Mouse (Mus musculus) T-helper 2 cell (primary cell): ENCODE measurements around the gene Tmx1.

Experiments used
- in situ Hi-C: fragments of 300-600 bp; cut with MboI, MseI; formaldehyde crosslinking; loops from one replicate; pipeline ENCODE4 v1.15.1; 2025; ENCODE audit warnings: high pct_unique_total_duplicates

Gene Tmx1

DNA sequence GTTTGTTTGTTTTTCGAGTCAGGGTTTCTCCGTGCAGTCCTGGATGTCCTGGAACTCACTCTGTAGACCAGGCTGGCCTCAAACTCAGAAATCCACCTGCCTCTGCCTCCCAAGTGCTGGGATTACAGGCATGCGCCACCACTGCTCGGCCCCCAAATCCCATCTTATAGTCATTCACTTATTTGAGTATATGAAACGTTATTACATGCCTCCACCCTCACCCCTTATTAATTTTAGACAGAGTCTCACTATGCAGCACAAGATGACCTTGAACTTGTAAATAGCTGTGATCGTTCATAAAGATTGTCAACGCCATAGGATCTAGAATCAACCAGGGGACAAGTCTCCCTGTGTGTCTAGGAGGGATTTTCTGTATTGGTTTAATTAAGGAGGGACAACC, 33.1 kb downstream of the Tmx1 start:
- in situ Hi-C loops: no loop called here

DNA sequence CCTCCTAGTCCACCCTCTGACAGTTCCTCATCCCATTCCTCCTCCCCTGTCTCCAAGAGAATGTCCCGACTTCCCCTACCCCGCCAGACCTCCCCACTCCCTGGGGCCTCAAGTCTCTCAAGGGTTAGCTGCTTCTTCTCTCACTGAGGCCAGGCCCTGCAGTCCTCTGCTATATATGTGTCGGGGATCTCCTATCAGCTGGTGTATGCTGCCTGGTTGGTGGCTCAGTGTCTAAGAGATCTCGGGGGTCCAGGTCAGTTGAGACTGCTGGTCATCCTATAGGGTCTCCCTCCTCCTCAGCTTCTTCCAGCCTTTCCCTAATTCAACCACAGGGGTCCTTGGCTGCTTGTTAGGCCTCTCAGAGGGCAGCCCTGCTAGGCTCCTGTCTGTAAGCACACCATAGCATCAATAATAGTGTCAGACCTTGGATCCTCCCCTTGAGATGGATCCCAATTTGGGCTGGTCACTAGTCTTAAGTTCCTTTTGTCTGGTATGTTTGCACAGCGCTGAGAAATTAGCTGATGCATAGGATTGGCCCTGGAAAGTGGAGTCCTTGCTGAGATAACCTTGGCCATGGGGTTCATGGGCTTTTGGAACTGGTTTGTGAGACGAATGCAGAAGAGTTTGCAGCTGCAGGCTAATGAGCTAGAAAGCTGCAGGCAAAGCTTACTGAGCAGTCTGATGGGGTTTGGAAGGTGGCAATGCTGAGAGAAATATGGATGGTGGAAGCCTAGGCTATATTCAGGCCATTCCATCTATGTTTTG, 34.0 kb downstream of the Tmx1 start:
- in situ Hi-C loops: no loop called here

DNA sequence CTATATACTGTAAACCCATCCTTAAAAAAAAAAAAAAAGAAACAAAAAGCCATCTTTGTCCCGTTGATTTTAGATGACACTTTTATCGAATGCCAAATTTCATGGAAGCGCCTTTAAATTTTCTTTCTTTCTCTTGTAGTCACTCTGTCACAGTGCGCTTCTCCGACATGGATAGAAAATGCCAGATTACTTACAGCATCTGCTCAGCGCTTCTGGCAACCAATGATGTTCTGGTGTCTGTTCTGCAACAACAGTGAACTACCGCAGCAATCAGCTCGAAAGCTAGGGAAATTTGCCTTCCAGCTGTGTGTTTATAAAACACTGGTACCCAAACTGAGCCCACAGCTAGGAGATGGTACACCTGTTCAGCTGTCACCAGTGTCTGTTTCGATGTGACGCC, 39.5 kb downstream of the Tmx1 start:
- in situ Hi-C loops: no loop called here

DNA sequence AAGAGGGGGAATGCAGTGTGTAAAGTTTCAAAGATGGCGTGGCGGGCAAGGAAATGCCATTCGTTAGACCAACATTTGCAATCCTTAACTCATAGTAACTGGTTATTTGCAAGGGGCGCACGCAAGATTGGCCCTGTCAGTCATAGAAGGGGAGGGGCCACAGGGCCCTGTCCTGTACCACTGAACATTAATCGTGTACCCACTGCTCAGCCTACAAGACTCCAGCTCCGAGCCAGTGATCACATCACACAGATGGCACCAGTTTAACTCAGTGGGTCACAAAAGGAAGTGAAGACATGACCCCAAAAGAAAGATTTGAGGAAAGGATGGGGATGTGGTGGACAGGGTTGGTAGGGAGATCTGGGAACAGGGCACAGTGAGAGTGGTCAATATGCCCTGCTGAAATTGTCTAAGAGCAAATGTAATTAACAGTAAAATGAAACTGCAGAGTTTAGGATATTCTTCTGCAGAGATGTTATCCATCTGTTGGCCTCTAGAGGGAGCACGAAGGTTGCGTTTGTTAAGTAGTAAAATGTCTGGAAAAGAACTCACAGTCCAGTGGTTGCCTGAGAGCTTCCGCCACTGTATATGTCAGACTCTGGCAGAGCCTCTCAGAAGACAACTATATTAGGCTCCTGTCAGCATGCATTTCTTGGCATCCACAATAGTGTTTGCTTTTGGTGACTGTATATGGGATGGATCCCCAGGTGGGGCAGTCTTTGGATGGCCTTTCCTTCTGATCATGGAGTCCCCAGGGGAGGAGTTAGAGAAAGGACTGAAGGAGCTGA, 41.8 kb downstream of the Tmx1 start:
- in situ Hi-C loops: loop anchor here (5.0 kb wide), 1 partner anchor 418 kb away; no protein-coding TSS in a partner anchor

DNA sequence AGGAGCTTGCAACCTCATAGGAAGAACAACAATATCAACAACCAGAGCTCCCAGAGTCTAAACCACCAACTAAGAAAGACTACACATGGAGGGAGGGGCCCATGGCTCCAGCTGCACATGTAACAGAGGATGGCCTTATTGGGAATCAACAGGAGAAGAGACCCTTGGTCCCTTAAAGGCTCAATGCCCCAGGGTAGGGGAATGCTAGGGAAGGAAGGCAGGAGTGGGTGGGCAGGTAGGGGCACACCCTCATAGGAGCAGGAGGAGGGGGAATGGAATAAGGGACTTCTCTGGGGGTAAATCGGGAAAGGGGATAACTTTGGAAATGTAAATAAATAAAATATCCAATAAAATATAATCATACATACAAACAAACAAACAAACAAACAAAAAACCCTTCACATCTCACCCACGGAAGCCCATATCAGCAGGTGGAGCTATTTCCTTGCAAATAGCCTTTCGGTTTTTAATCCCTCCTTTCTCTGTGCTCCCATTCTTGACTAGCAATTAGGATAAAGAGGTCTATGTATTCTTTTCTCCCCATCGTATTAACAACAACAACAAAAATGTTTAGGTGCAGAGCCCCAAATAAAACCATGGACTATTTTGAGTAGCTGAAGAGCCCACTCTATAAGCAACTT, 42.5 kb downstream of the Tmx1 start:
- in situ Hi-C loops: loop anchor here (5.0 kb wide), 1 partner anchor 417 kb away; no protein-coding TSS in a partner anchor

DNA sequence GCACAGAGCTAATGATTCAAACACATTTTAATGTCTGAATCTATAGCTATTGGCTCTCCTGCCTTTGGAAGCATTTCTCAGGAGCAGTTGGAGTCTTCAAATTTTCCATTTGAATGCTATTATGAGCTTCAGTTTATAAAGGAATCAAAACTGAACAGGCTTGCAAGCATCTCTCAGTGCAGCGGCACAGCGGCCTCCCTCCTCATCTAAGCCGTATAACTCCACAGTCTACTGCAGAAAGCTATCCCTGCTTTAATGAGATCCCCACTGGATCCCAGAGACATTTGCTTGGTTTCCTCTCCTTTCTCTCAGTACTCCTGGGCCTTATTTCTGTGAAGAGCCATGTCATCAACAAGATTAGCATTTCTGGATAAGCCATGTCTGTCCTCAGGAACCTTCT, 45.2 kb downstream of the Tmx1 start:
- in situ Hi-C loops: loop anchor here (5.0 kb wide), 1 partner anchor 414 kb away; no protein-coding TSS in a partner anchor

DNA sequence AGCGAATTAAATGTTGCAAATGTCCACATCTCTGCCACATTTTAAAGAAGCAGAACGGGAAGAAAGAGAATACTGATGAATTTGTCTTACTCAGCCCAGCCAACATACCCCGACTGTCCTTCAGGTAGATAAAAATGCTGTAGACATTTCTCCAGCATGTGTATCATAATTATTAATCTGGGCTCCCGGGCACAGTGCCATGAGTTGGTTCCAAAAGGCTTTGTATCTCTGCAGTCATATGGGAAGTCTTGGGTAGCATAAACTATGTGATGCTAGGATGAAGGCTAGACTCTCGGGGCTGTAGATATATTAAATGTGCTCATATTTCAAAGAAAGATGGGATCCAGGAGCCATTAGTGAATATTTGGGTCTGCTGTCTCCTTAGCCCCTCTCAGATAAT, 53.1 kb downstream of the Tmx1 start:
- in situ Hi-C loops: no loop called here

DNA sequence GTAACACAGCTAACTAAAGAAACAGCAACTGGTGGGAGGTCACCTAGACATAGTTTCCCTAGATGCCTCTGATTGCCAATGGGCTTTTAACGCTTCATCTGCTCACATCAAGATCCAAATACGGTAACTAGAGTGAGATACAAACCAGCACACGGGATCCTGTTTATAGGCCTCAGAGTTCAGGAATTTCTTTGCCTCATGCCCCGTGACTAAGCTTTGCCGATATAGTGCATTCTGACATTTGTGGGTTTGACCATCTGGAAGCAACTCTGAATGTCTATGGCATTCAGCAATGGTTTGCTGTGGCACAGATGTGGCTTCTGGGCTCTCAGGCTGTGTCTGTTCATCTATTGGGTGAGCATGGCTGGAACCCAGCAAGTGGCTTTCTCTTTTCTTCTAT, 59.1 kb downstream of the Tmx1 start:
- in situ Hi-C loops: no loop called here

DNA sequence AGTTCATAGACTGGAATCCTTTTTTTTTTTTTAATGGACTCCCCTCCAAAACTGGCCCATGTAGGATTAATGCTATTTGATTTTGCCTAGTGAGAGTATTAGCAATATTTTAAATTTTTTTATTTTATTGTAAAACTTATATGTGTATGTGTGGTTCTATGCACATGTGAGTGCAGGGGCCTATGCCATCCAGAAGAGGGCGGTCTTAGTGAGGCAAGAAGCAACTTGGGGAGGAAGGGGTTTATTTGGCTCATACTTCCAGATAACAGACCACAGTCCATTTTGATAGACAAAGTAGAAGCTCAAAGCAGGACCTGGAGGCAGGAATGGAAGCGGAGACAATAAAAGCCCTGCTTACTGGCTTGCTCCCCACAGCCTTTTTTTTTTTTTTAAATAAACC, 59.5 kb downstream of the Tmx1 start:
- in situ Hi-C loops: no loop called here
